Mouse (Mus musculus) erythroblast, adult 5-6 weeks (primary cell): ENCODE data around the gene Nelfcd. TPM values are rescaled to one million over a fixed set of nuclear protein-coding genes. Genes with fewer than 3 reads are reported as not detected.
A peak's percentile ranks its signal among the peaks of the same experiment; 100 is the strongest.

Experiments
- ATAC-seq: replicated peaks from 2 replicates; pipeline ENCODE4 v1.8.0; 2016; ENCODE audit warnings: moderate number of reproducible peaks, mild to moderate bottlenecking, moderate TSS enrichment, inconsistent platforms; ENCODE audit not compliant: poor library complexity, low FRiP score, severe bottlenecking
- total RNA-seq, 2 experiments: library from RNA; stranded (forward) in 1 of 2; stranded (reverse) in 1 of 2; fragments of 150-400 nt in 1 of 2; fragments of 200-764, 138-1000 nt in 1 of 2; gene quantifications; 2 replicates each; pipeline versions ENCODE4 v1.2.3 to v1.2.4; 2015 to 2017; ENCODE audit warnings: low replicate concordance in 2 of 2

The Nelfcd gene
- total RNA-seq, 2 experiments from 2014 or later, result 6.9 to 26.9 TPM

- ATAC-seq, result no peak
Measured at GRCm38 (mm10) chr2:174436076-174436701, 20.6 kb downstream of the Nelfcd start.

- ATAC-seq, result no peak
Measured at GRCm38 (mm10) chr2:174436916-174437696, 21.5 kb downstream of the Nelfcd start.

- ATAC-seq, result no peak
Measured at GRCm38 (mm10) chr2:174437697-174437982, 22.0 kb downstream of the Nelfcd start.

GRCm38 (mm10) chr2:174438181-174438580 is 22.6 kb downstream of the Nelfcd start:
- no peak for ATAC-seq

- ATAC-seq, result peak; percentile 85
Measured at GRCm38 (mm10) chr2:174438737-174439449, 23.3 kb downstream of the Nelfcd start, which contains the start of gene Ctsz. Gene Ctsz, minus strand, starts transcription at chr2:174439039.

GRCm38 (mm10) chr2:174439450-174439838 is 23.8 kb downstream of the Nelfcd start:
- ATAC-seq, result no peak

- ATAC-seq, result no peak
Measured at GRCm38 (mm10) chr2:174439961-174440360, 24.4 kb downstream of the Nelfcd start.

- no peak for ATAC-seq
Measured at GRCm38 (mm10) chr2:174441898-174442297, 26.3 kb downstream of the Nelfcd start.

GRCm38 (mm10) chr2:174442460-174442859 is 26.9 kb downstream of the Nelfcd start:
- ATAC-seq, result no peak

GRCm38 (mm10) chr2:174443046-174443445 is 27.4 kb downstream of the Nelfcd start:
- ATAC-seq, result no peak

- no peak for ATAC-seq
Measured at GRCm38 (mm10) chr2:174444359-174444758, 28.8 kb downstream of the Nelfcd start.

GRCm38 (mm10) chr2:174445018-174445417 is 29.4 kb downstream of the Nelfcd start:
- ATAC-seq, result no peak

GRCm38 (mm10) chr2:174446492-174446891 is 30.9 kb downstream of the Nelfcd start:
- ATAC-seq, result no peak

GRCm38 (mm10) chr2:174446905-174447304 is 31.3 kb downstream of the Nelfcd start:
- ATAC-seq, result no peak

- no peak for ATAC-seq
Measured at GRCm38 (mm10) chr2:174448405-174448804, 32.8 kb downstream of the Nelfcd start.

GRCm38 (mm10) chr2:174450353-174450752 is 34.7 kb downstream of the Nelfcd start, which contains the start of gene Tubb1:
Gene Tubb1, plus strand, starts transcription at chr2:174450695.
- no peak for ATAC-seq

GRCm38 (mm10) chr2:174453681-174454080 is 38.1 kb downstream of the Nelfcd start:
- peak; percentile 96 for ATAC-seq

- ATAC-seq, result no peak
Measured at GRCm38 (mm10) chr2:174459365-174459764, 43.8 kb downstream of the Nelfcd start.

GRCm38 (mm10) chr2:174463370-174463769 is 47.8 kb downstream of the Nelfcd start:
- ATAC-seq, result peak; percentile 12

GRCm38 (mm10) chr2:174463789-174464523 is 48.4 kb downstream of the Nelfcd start, which contains the start of gene Atp5e:
Gene Atp5e, minus strand, starts transcription at chr2:174464105.
- peak; percentile 99 for ATAC-seq
